In genomic region chr13:57984637-57985036, GRCm38 (mm10) we compare ENCODE assay signal across 24 mouse cellular contexts.
DNase-seq lines count a peak whose midpoint lies in the region; ATAC-seq lines count a peak whose summit lies in the region.
"Had no signal": no experiment of that assay in that cellular context is flagged by ENCODE, and none has a peak within 500 bp of the region (broad histone marks: within the 10 kb centered on the region; RNA-seq: fewer than 3 reads in every experiment).

No protein-coding gene starts in this region.

- no peaks in the 10 kb centered on the region for H3K9me3 ChIP-seq in forebrain, embryonic 16.5 days (ENCODE audit: control insufficient read depth, low read length)
- no peaks in the 10 kb centered on the region for H3K9me3 ChIP-seq in forebrain, embryonic 10.5 days
- H3K9me3 ChIP-seq in hindbrain, embryonic 14.5 days (ENCODE audit: control insufficient read depth, low read length), result no peaks in the 10 kb centered on the region
- H3K9me3 ChIP-seq in hindbrain, embryonic 11.5 days (ENCODE audit: control insufficient read depth, low read length), result no peaks in the 10 kb centered on the region
- H3K9me3 ChIP-seq in midbrain, embryonic 16.5 days (replicated peaks; ENCODE audit: control insufficient read depth, low read length, poor library complexity, severe bottlenecking), result no peaks in the 10 kb centered on the region
- no peaks in the 10 kb centered on the region for H3K9me3 ChIP-seq in midbrain, embryonic 11.5 days (ENCODE audit: control insufficient read depth, low read length)
- H3K9me3 ChIP-seq in embryonic facial prominence, embryonic 10.5 days, result no peaks in the 10 kb centered on the region
- H3K9me3 ChIP-seq: embryonic facial prominence, embryonic 15.5 days; limb, embryonic 15.5 days; liver, embryonic 15.5 days; midbrain, embryonic 13.5 days had no signal

- H3K27me3 ChIP-seq in forebrain, embryonic 16.5 days (replicated peaks; ENCODE audit: control insufficient read depth, insufficient read depth, low read length), result no peaks in the 10 kb centered on the region
- H3K27me3 ChIP-seq in forebrain, embryonic 10.5 days (ENCODE audit: poor library complexity, severe bottlenecking), result no peaks in the 10 kb centered on the region
- no peaks in the 10 kb centered on the region for H3K27me3 ChIP-seq in hindbrain, embryonic 14.5 days (ENCODE audit: control insufficient read depth, insufficient read depth, low read length)
- no peaks in the 10 kb centered on the region for H3K27me3 ChIP-seq in hindbrain, embryonic 11.5 days (ENCODE audit: control insufficient read depth, insufficient read depth, low read length)
- H3K27me3 ChIP-seq in midbrain, embryonic 16.5 days (ENCODE audit: control insufficient read depth, insufficient read depth, low read depth, low read length), result no peaks in the 10 kb centered on the region
- no peaks in the 10 kb centered on the region for H3K27me3 ChIP-seq in midbrain, embryonic 11.5 days (ENCODE audit: control insufficient read depth, insufficient read depth, low read length)
- no peaks in the 10 kb centered on the region for H3K27me3 ChIP-seq in embryonic facial prominence, embryonic 10.5 days (replicated peaks; ENCODE audit: low read depth, poor library complexity, severe bottlenecking)
- H3K27me3 ChIP-seq: embryonic facial prominence, embryonic 15.5 days; limb, embryonic 15.5 days; liver, embryonic 15.5 days; midbrain, embryonic 13.5 days had no signal

- no peak overlapping the region for H3K9ac ChIP-seq in forebrain, embryonic 16.5 days (replicated peaks; ENCODE audit: low read depth, low read length)
- H3K9ac ChIP-seq in hindbrain, embryonic 14.5 days, result no peak overlapping the region
- H3K9ac ChIP-seq in hindbrain, embryonic 11.5 days (ENCODE audit: low read depth, low read length), result no peak overlapping the region
- H3K9ac ChIP-seq in midbrain, embryonic 16.5 days (ENCODE audit: low read depth, low read length), result no peak overlapping the region
- H3K9ac ChIP-seq in midbrain, embryonic 11.5 days (ENCODE audit: low read length), result no peak overlapping the region
- H3K9ac ChIP-seq: embryonic facial prominence, embryonic 15.5 days; limb, embryonic 15.5 days; liver, embryonic 15.5 days; midbrain, embryonic 13.5 days had no signal

- no peak overlapping the region for H3K4me3 ChIP-seq in forebrain, embryonic 16.5 days (replicated peaks; ENCODE audit: low read length)
- no peak overlapping the region for H3K4me3 ChIP-seq in forebrain, embryonic 10.5 days
- no peak overlapping the region for H3K4me3 ChIP-seq in hindbrain, embryonic 14.5 days (replicated peaks; ENCODE audit: low read length)
- H3K4me3 ChIP-seq in hindbrain, embryonic 11.5 days (ENCODE audit: low read depth, low read length), result no peak overlapping the region
- no peak overlapping the region for H3K4me3 ChIP-seq in midbrain, embryonic 16.5 days (ENCODE audit: low read depth, low read length)
- H3K4me3 ChIP-seq in midbrain, embryonic 11.5 days (ENCODE audit: low read depth, low read length), result no peak overlapping the region
- no peak overlapping the region for H3K4me3 ChIP-seq in embryonic facial prominence, embryonic 10.5 days
- H3K4me3 ChIP-seq: embryonic facial prominence, embryonic 15.5 days; heart, adult 2 months; limb, embryonic 15.5 days; liver, embryonic 15.5 days; midbrain, embryonic 13.5 days had no signal

- DNase-seq in forebrain, embryonic 10.5 days (ENCODE audit: extremely low spot score, low spot score), result no peak
- no peak for DNase-seq in hindbrain, embryonic 14.5 days (ENCODE audit: low spot score)
- no peak for DNase-seq in hindbrain, embryonic 11.5 days (ENCODE audit: low spot score)
- no peak for DNase-seq in midbrain, embryonic 11.5 days (ENCODE audit: low spot score, missing footprints)
- DNase-seq in embryonic facial prominence, embryonic 10.5 days (ENCODE audit: low spot score), result no peak
- DNase-seq in adrenal gland, postnatal 36 days, result no peak
- DNase-seq: adrenal gland, postnatal 10 days; gastrocnemius, postnatal 25 days; heart, adult 2 months; heart, postnatal 10 days; kidney, adult 18-20 months; lung, postnatal 10 days; retina, postnatal 1 day; thymus, adult 18-20 months; thymus, postnatal 4 days had no signal

- H3K27ac ChIP-seq in forebrain, embryonic 16.5 days (ENCODE audit: low read length), result 0 out of 2 replicates have a peak overlapping the region, but pooled peaks have one; percentile 51
- no peak overlapping the region for H3K27ac ChIP-seq in forebrain, embryonic 10.5 days
- H3K27ac ChIP-seq in hindbrain, embryonic 14.5 days, result 0 out of 2 replicates have a peak overlapping the region, but pooled peaks have one; percentile 26
- H3K27ac ChIP-seq in hindbrain, embryonic 11.5 days (ENCODE audit: low read depth, low read length), result no peak overlapping the region
- no peak overlapping the region for H3K27ac ChIP-seq in midbrain, embryonic 16.5 days (ENCODE audit: low read length)
- no peak overlapping the region for H3K27ac ChIP-seq in midbrain, embryonic 11.5 days (ENCODE audit: low read depth, low read length)
- 0 out of 2 replicates have a peak overlapping the region, but pooled peaks have one; percentile 1 for H3K27ac ChIP-seq in embryonic facial prominence, embryonic 10.5 days (replicated peaks)
- H3K27ac ChIP-seq: embryonic facial prominence, embryonic 15.5 days; heart, adult 2 months; kidney, postnatal 0 days; limb, embryonic 15.5 days; liver, embryonic 15.5 days; midbrain, embryonic 13.5 days had no signal

- 34% methylated on average over 10 of the region's 10 CpGs for WGBS in forebrain, embryonic 16.5 days
- 71% methylated on average over 10 of the region's 10 CpGs for WGBS in forebrain, embryonic 10.5 days
- whole genome bisulfite sequencing in hindbrain, embryonic 14.5 days, result 60% methylated on average over 10 of the region's 10 CpGs
- 70% methylated on average over 10 of the region's 10 CpGs for WGBS in hindbrain, embryonic 11.5 days
- 32% methylated on average over 10 of the region's 10 CpGs for WGBS in midbrain, embryonic 16.5 days
- WGBS in midbrain, embryonic 11.5 days, result 60% methylated on average over 10 of the region's 10 CpGs
- 74% methylated on average over 10 of the region's 10 CpGs for WGBS in embryonic facial prominence, embryonic 10.5 days

- H3K4me1 ChIP-seq in forebrain, embryonic 16.5 days (replicated peaks; ENCODE audit: control insufficient read depth, insufficient read depth, low read length), result peaks cover 29% of the 10 kb centered on the region
- peaks cover 31% of the 10 kb centered on the region for H3K4me1 ChIP-seq in forebrain, embryonic 10.5 days
- H3K4me1 ChIP-seq in hindbrain, embryonic 14.5 days (replicated peaks; ENCODE audit: control insufficient read depth, insufficient read depth, low read length), result peaks cover 12% of the 10 kb centered on the region
- H3K4me1 ChIP-seq in hindbrain, embryonic 11.5 days (replicated peaks; ENCODE audit: control insufficient read depth, insufficient read depth, low read length), result no peaks in the 10 kb centered on the region
- peaks cover 14% of the 10 kb centered on the region for H3K4me1 ChIP-seq in midbrain, embryonic 16.5 days (ENCODE audit: control insufficient read depth, insufficient read depth, low read length)
- H3K4me1 ChIP-seq in midbrain, embryonic 11.5 days (ENCODE audit: control insufficient read depth, insufficient read depth, low read length), result 0 out of 2 replicates have a peak, but pooled peaks cover 3% of the 10 kb centered on the region
- H3K4me1 ChIP-seq in embryonic facial prominence, embryonic 10.5 days, result peaks cover 50% of the 10 kb centered on the region

- ATAC-seq in forebrain, embryonic 16.5 days, result no peak
- no peak for ATAC-seq in hindbrain, embryonic 14.5 days (ENCODE audit: low FRiP score)
- ATAC-seq in hindbrain, embryonic 11.5 days (ENCODE audit: low FRiP score), result no peak
- 0 out of 2 replicates have a peak, but pooled peaks have one; percentile 21 for ATAC-seq in midbrain, embryonic 16.5 days
- ATAC-seq in midbrain, embryonic 11.5 days (ENCODE audit: low FRiP score), result no peak
- ATAC-seq: activated CD4-positive, CD25-positive, alpha-beta regulatory T cell, adult 4 months had no signal

- no peaks in the 10 kb centered on the region for H3K36me3 ChIP-seq in forebrain, embryonic 16.5 days (ENCODE audit: control insufficient read depth, insufficient read depth)
- H3K36me3 ChIP-seq in forebrain, embryonic 10.5 days (replicated peaks), result no peaks in the 10 kb centered on the region
- H3K36me3 ChIP-seq in hindbrain, embryonic 14.5 days (replicated peaks; ENCODE audit: control insufficient read depth, insufficient read depth), result no peaks in the 10 kb centered on the region
- no peaks in the 10 kb centered on the region for H3K36me3 ChIP-seq in hindbrain, embryonic 11.5 days (ENCODE audit: control insufficient read depth, insufficient read depth, low read length)
- no peaks in the 10 kb centered on the region for H3K36me3 ChIP-seq in midbrain, embryonic 16.5 days (ENCODE audit: control insufficient read depth, insufficient read depth, low read length)
- no peaks in the 10 kb centered on the region for H3K36me3 ChIP-seq in midbrain, embryonic 11.5 days (ENCODE audit: control insufficient read depth, insufficient read depth, low read length)
- H3K36me3 ChIP-seq in embryonic facial prominence, embryonic 10.5 days (replicated peaks), result no peaks in the 10 kb centered on the region
- H3K36me3 ChIP-seq: embryonic facial prominence, embryonic 15.5 days; G1E; limb, embryonic 15.5 days; liver, embryonic 15.5 days; midbrain, embryonic 13.5 days had no signal

- no peak overlapping the region for H3K4me2 ChIP-seq in forebrain, embryonic 16.5 days (ENCODE audit: low read length)
- H3K4me2 ChIP-seq in hindbrain, embryonic 14.5 days (replicated peaks), result no peak overlapping the region
- H3K4me2 ChIP-seq in hindbrain, embryonic 11.5 days (replicated peaks; ENCODE audit: low read depth, low read length), result no peak overlapping the region
- H3K4me2 ChIP-seq in midbrain, embryonic 16.5 days (ENCODE audit: low read length), result no peak overlapping the region
- no peak overlapping the region for H3K4me2 ChIP-seq in midbrain, embryonic 11.5 days
- H3K4me2 ChIP-seq: embryonic facial prominence, embryonic 15.5 days; limb, embryonic 15.5 days; liver, embryonic 15.5 days; midbrain, embryonic 13.5 days had no signal

Comparison
In these comparisons a context has a peak if more than half of its experiments do, and no peak if none do; other contexts are left out.
1. H3K27ac ChIP-seq: peak in forebrain, embryonic 16.5 days (single experiment), hindbrain, embryonic 14.5 days (single experiment) and embryonic facial prominence, embryonic 10.5 days (single experiment); none in forebrain, embryonic 10.5 days (single experiment), hindbrain, embryonic 11.5 days (single experiment), midbrain, embryonic 16.5 days (single experiment) and midbrain, embryonic 11.5 days (single experiment).